Mouse (Mus musculus): ENCODE measurements around the gene Kyat1. TPM values are rescaled to one million over a fixed set of nuclear protein-coding genes. Genes with fewer than 3 reads are reported as not detected.
A peak's percentile ranks its signal among the peaks of the same experiment; 100 is the strongest.
"Not testable (repeated sequence)": the region's sequence is repeated elsewhere in the genome, so short reads cannot be mapped to it uniquely, and the experiment has no call there.

Kyat1 gene
- polyA plus RNA-seq, 1 experiment from 2014 or later = 12.8 TPM

GRCm38 (mm10) chr2:30183721-30184120, 21.9 kb downstream of the Kyat1 start:
- Histone ChIP-seq H3K9me3 (no peaks in the 10 kb centered on the region), H3K4me2 (replicated peaks) (no peak overlapping the region), H3K36me3 (peaks cover 8% of the 10 kb centered on the region; the same call in 1 of the 2 replicates), H3K27ac (replicated peaks) (no peak overlapping the region), H3K4me3 (no peak overlapping the region), H3K4me1 (no peaks in the 10 kb centered on the region), H3K9ac (replicated peaks) (no peak overlapping the region), H3K27me3 (0 out of 2 replicates have a peak, but pooled peaks cover 5% of the 10 kb centered on the region)
- 85% methylated on average over 3 of the region's 3 CpGs for WGBS
- no peak for ATAC-seq (ENCODE audit: low FRiP score, low read depth)

GRCm38 (mm10) chr2:30182424-30182823, 23.2 kb downstream of the Kyat1 start:
- WGBS = 89% methylated on average over 2 of the region's 2 CpGs

GRCm38 (mm10) chr2:30178711-30179110, 26.9 kb downstream of the Kyat1 start:
- not testable (repeated sequence) for ATAC-seq (ENCODE audit: low FRiP score, low read depth); H3K9ac ChIP-seq (replicated peaks); H3K4me1 ChIP-seq; H3K9me3 ChIP-seq; H3K27ac ChIP-seq (replicated peaks); H3K27me3 ChIP-seq
- H3K4me3 ChIP-seq = peak overlapping the region; percentile 64
- WGBS = 47% methylated on average over 7 of the region's 7 CpGs
- H3K36me3 ChIP-seq = peaks cover 31% of the 10 kb centered on the region
- H3K4me2 ChIP-seq (replicated peaks) = peak overlapping the region; percentile 91

More at GRCm38 (mm10) chr2:30182424-30182823, 23.2 kb downstream of the Kyat1 start:
- ATAC-seq (ENCODE audit: low FRiP score, low read depth) = no peak
- H3K27me3 ChIP-seq = 0 out of 2 replicates have a peak, but pooled peaks cover 5% of the 10 kb centered on the region
- peaks cover 8% of the 10 kb centered on the region; the same call in 1 of the 2 replicates for H3K36me3 ChIP-seq
- no peaks in the 10 kb centered on the region for H3K9me3 ChIP-seq
- H3K27ac ChIP-seq (replicated peaks) = no peak overlapping the region
- no peak overlapping the region for H3K4me3 ChIP-seq
- H3K4me1 ChIP-seq = peaks cover 4% of the 10 kb centered on the region
- no peak overlapping the region for H3K9ac ChIP-seq (replicated peaks)
- no peak overlapping the region for H3K4me2 ChIP-seq (replicated peaks)

DNA sequence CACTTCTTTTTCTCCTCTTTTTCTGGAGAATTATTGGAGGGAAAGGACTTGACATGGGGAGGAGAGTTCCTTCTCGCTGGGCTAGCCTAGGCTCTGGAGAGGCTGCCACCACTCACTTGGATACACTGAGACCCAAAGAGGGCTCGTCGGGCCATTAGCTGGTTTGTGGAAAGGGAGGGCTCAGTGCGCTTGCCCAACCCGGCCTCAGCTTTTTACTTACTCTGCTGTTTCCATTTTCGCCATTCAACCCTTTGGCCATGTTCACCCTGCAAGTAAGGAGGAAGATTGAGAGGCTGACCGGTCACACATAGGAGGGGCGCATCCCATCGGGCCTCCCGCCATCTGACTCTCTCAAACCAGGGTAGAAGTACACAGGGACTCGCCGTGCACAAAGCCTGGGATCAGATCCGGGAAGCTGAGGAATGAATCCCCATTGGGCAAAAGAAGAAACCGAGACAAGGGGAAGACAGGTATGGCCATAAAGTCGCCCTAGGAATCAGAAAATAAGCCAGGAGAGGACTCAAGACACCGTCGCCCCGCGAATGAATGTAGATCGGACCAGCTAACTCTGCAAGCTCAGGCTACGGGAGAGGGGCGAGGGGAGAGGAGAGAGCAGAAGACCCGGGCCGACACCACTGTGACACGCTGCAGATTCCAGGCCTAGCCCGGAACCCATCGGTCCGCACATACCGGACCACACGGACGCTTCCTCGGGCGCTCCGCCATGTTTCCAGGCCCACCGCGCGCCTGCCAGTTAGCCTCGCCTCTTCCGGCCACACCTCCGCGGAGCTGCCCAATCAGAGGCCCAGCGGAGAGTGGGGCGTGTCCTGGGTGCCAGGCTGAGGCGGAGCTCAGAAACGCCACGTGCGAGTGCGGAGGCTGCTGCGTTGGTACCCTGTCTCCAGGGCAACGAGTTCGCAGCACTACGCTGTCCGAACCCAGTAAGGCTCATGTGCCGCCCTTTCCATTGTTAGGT, 27.7 kb downstream of the Kyat1 start, which contains the start of gene Spout1:
Gene Spout1 (minus strand): TSS at position 760 of the 976 bp plus-strand sequence.
- Histone ChIP-seq H3K4me2 (replicated peaks) (peak within 1 kb of the TSS; percentile 91), H3K27me3 (peaks cover 9% of the 10 kb centered on the region), H3K4me1 (peaks cover 10% of the 10 kb centered on the region), H3K27ac (replicated peaks) (no peak within 1 kb of the TSS), H3K36me3 (peaks cover 38% of the 10 kb centered on the region), H3K4me3 (peak within 1 kb of the TSS; percentile 64), H3K9ac (replicated peaks) (peak within 1 kb of the TSS; percentile 67), H3K9me3 (no peaks in the 10 kb centered on the region)
- peak; percentile 99 for ATAC-seq (ENCODE audit: low FRiP score, low read depth)
- WGBS = 4% methylated on average over 52 of the region's 54 CpGs

- Histone ChIP-seq H3K4me2 (replicated peaks) (no peak overlapping the region), H3K4me3 (no peak overlapping the region; the same call in 1 of the 2 replicates), H3K27me3 (peaks cover 15% of the 10 kb centered on the region), H3K4me1 (peaks cover 17% of the 10 kb centered on the region), H3K27ac (replicated peaks) (no peak overlapping the region), H3K9ac (replicated peaks) (no peak overlapping the region), H3K9me3 (no peaks in the 10 kb centered on the region), H3K36me3 (peaks cover 44% of the 10 kb centered on the region)
- ATAC-seq (ENCODE audit: low FRiP score, low read depth) = no peak
- 98% methylated on average over 2 of the region's 2 CpGs for WGBS
Observed at GRCm38 (mm10) chr2:30176561-30176960, 29.1 kb downstream of the Kyat1 start.

DNA sequence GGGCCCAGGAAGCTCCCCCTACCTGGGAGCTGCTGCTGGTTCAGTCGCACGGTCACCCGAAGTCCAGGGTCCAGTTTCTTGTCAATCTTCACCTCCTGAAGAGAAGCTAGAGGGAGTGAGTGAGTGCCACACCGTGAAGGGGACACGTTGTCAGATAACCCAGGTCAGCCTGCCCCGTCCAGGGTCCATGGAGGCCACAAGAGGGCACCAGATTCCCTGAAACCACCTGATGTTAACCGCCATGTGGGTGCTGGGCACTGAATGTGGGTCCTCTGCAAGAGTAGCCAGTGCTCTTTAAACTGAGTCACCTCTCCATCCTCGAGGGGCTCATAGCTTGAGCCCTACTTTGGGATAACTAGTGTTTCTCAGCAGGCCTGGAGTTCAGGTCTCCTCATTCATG, 29.8 kb downstream of the Kyat1 start:
- WGBS = 85% methylated on average over 8 of the region's 8 CpGs
- Histone ChIP-seq H3K36me3 (peaks cover 44% of the 10 kb centered on the region), H3K9ac (replicated peaks) (no peak overlapping the region), H3K4me2 (replicated peaks) (no peak overlapping the region), H3K4me3 (no peak overlapping the region), H3K4me1 (peaks cover 17% of the 10 kb centered on the region), H3K9me3 (no peaks in the 10 kb centered on the region), H3K27ac (replicated peaks) (no peak overlapping the region), H3K27me3 (peaks cover 15% of the 10 kb centered on the region)
- no peak for ATAC-seq (ENCODE audit: low FRiP score, low read depth)

DNA sequence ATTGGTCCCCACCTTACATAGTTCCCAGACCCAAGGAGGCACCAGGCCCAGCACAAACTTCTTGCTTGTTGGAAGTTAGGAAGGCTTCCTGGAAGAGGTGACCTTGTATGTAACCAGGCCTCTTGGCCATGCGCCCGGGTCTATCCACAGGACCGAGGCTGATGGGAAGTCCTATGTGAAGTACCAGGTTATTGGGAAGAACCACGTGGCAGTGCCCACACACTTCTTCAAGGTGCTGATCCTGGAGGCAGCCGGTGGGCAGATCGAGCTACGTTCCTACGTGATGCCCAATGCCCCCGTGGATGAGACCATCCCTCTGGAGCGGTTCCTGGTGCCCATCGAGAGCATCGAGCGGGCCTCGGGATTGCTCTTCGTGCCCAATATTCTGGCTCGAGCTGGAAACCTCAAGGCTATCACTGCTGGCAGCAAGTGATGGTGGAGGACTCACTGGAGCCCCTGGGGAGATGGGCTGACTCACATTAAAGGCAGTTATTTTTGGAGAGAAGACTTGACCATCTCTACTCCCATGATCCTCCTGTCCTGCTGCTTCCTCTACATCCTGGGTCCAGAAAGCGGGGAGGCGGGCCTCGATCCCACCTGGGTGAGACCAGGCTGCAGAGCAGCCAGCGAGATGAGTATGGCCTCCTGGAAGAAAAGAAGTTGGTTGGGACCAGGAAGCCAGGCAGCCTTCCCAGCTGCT, 32.0 kb downstream of the Kyat1 start:
- Histone ChIP-seq H3K27ac (replicated peaks) (no peak overlapping the region), H3K27me3 (peaks cover 11% of the 10 kb centered on the region), H3K4me2 (replicated peaks) (no peak overlapping the region), H3K9me3 (no peaks in the 10 kb centered on the region), H3K4me1 (peaks cover 17% of the 10 kb centered on the region), H3K36me3 (peaks cover 44% of the 10 kb centered on the region), H3K9ac (replicated peaks) (no peak overlapping the region), H3K4me3 (no peak overlapping the region)
- WGBS = 96% methylated on average over 20 of the region's 20 CpGs
- ATAC-seq (ENCODE audit: low FRiP score, low read depth) = no peak

DNA sequence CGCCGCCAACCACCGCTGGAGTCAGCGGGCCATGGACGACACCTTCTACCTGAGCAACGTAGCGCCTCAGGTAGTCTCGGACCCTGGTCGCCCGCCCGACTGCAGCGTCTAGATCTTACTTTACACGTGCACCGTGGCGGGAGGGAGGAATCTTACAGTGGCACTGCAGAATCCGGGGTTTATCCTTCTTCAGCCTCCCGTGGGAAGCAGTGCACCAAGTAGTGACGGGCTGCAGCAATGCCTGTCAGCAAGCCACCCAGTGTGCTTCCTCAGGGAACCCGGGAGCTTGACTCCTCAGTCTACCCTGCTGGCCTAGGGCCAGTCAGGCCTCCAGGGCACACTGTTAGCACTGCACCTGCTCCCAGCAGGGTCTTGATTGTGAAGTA, 33.7 kb downstream of the Kyat1 start:
- H3K27ac ChIP-seq (replicated peaks) = peak overlapping the region; percentile 90
- ATAC-seq (ENCODE audit: low FRiP score, low read depth) = peak; percentile 25; the same call in 1 of the 2 replicates

GRCm38 (mm10) chr2:30171371-30171996, 34.2 kb downstream of the Kyat1 start, which contains the start of gene Endog:
TSS of gene Endog (plus strand) at chr2:30171493.
- H3K4me1 ChIP-seq = peaks cover 8% of the 10 kb centered on the region
- H3K36me3 ChIP-seq = peaks cover 41% of the 10 kb centered on the region
- peak within 1 kb of the TSS; percentile 76 for H3K4me3 ChIP-seq
- H3K4me2 ChIP-seq (replicated peaks) = peak within 1 kb of the TSS; percentile 91
- peak within 1 kb of the TSS; percentile 70 for H3K9ac ChIP-seq (replicated peaks)
- WGBS = under 1% methylated on average over 68 of the region's 75 CpGs
- peaks cover 11% of the 10 kb centered on the region for H3K27me3 ChIP-seq
- peak; percentile 94 for ATAC-seq (ENCODE audit: low FRiP score, low read depth)
- H3K27ac ChIP-seq (replicated peaks) = peak within 1 kb of the TSS; percentile 90
- H3K9me3 ChIP-seq = peaks cover 7% of the 10 kb centered on the region; the same call in 1 of the 2 replicates

More for the DNA sequence above, 33.7 kb downstream of the Kyat1 start:
- Histone ChIP-seq H3K4me2 (replicated peaks) (peak overlapping the region; percentile 91), H3K27me3 (peaks cover 11% of the 10 kb centered on the region), H3K9ac (replicated peaks) (peak overlapping the region; percentile 70), H3K36me3 (peaks cover 44% of the 10 kb centered on the region), H3K4me3 (peak overlapping the region; percentile 76), H3K4me1 (peaks cover 9% of the 10 kb centered on the region), H3K9me3 (0 out of 2 replicates have a peak, but pooled peaks cover 2% of the 10 kb centered on the region)
- under 1% methylated on average over 19 of the region's 19 CpGs for WGBS

DNA sequence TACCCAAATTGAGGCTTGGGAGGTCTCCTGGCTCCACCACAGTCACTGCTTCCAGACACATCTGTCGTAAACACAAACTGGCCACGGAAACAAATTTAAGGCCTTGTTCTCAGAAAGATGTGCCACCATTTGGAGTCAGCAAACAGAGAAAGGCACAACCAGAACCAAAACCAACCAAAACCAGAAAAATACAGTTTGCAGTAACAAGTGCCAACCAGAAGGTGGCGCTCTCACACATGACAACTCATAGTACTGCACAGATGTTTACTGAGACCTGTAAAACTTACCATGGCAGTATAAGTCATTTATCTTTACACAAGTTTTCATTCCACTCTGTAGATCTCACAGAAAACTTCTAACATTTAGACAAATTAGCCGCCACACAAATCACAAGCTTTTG, 39.0 kb downstream of the Kyat1 start:
- no peak overlapping the region for H3K4me2 ChIP-seq (replicated peaks)
- H3K9me3 ChIP-seq = peaks cover 8% of the 10 kb centered on the region; the same call in 1 of the 2 replicates
- no peak overlapping the region for H3K9ac ChIP-seq (replicated peaks)
- H3K27me3 ChIP-seq = no peaks in the 10 kb centered on the region
- H3K4me1 ChIP-seq = no peaks in the 10 kb centered on the region
- no peak for ATAC-seq (ENCODE audit: low FRiP score, low read depth)
- WGBS = 61% methylated on average over 4 of the region's 4 CpGs
- H3K27ac ChIP-seq (replicated peaks) = no peak overlapping the region
- H3K36me3 ChIP-seq = no peaks in the 10 kb centered on the region
- H3K4me3 ChIP-seq = no peak overlapping the region

GRCm38 (mm10) chr2:30164340-30164932, 41.2 kb downstream of the Kyat1 start:
- H3K4me2 ChIP-seq (replicated peaks) = no peak overlapping the region
- ATAC-seq (ENCODE audit: low FRiP score, low read depth) = no peak
- H3K36me3 ChIP-seq = no peaks in the 10 kb centered on the region
- H3K4me3 ChIP-seq = no peak overlapping the region
- H3K9ac ChIP-seq (replicated peaks) = no peak overlapping the region
- no peak overlapping the region for H3K27ac ChIP-seq (replicated peaks)
- no peaks in the 10 kb centered on the region for H3K27me3 ChIP-seq
- peaks cover 8% of the 10 kb centered on the region; the same call in 1 of the 2 replicates for H3K9me3 ChIP-seq
- H3K4me1 ChIP-seq = no peaks in the 10 kb centered on the region
- 63% methylated on average over 9 of the region's 9 CpGs for WGBS
